Mouse (Mus musculus) ES-Bruce4 (cell line): ENCODE results near the gene Snta1.

Experiments used
- EP300 ChIP-seq: IDR thresholded peaks from 2 replicates; pipeline ENCODE4 v1.6.1; 2011; ENCODE audit warnings: low read depth, low read length; ENCODE audit not compliant: insufficient read depth
- POLR2A ChIP-seq: IDR thresholded peaks from one replicate; pipeline ENCODE4 v1.8.1; 2011; ENCODE audit warnings: low read length; ENCODE audit not compliant: insufficient read depth

DNA sequence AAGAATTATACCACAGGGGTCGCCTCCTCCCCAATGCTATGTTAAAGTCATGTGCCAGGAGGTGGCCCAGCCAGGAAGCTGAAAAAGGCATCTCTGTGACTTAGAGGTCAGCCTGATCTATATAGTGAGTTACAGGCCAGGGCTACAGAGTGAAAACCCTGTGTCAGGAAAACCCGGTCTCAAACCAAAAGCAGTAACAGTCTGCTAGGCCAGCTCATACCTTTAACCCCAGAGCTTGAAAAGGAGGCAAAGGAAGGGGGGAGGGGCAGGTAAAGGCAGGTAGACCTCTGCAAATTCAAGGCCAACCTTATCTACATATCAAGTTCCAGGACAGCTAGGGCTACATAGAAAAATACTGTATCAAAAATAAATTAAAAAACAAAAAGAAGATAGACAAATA lies 68.5 kb downstream of the Snta1 start:
- TF ChIP-seq EP300, result no peak
- TF ChIP-seq POLR2A, result no peak
